Mouse (Mus musculus) CD8-positive naive resting alpha-beta T cell, adult 2 months (primary cell): ENCODE results near the gene Rplp2.
"Not testable (repeated sequence)": the region's sequence is repeated elsewhere in the genome, so short reads cannot be mapped to it uniquely, and the experiment has no call there.

Experiments
- DNase-seq, 2 experiments: peaks; one replicate each; pipeline ENCODE4 v3.0.0; 2022; ENCODE audit warnings: low read depth in 2 of 2, low spot score in 2 of 2

Rplp2 gene

GRCm38 (mm10) chr7:141443828-141444237, 3.3 kb upstream of the Rplp2 start, which contains the start of gene Pidd1:
Pidd1 (minus strand) TSS chr7:141444025.
- DNase-seq: no peak

- not testable (repeated sequence) for DNase-seq
Measured at GRCm38 (mm10) chr7:141446374-141446773, 796 bp upstream of the Rplp2 start.

GRCm38 (mm10) chr7:141451928-141452327, 4.8 kb downstream of the Rplp2 start:
- DNase-seq: no peak

- DNase-seq: no peak
Measured at GRCm38 (mm10) chr7:141453636-141454035, 6.5 kb downstream of the Rplp2 start.

GRCm38 (mm10) chr7:141454967-141455551, 7.9 kb downstream of the Rplp2 start, which contains the start of gene Pnpla2:
Pnpla2 (plus strand) TSS chr7:141455198.
- DNase-seq: peak; percentile 83 to 90

- no peak for DNase-seq
Measured at GRCm38 (mm10) chr7:141455610-141456314, 8.6 kb downstream of the Rplp2 start.

- DNase-seq: no peak
Measured at GRCm38 (mm10) chr7:141456739-141457138, 9.6 kb downstream of the Rplp2 start.

GRCm38 (mm10) chr7:141457236-141457635, 10.1 kb downstream of the Rplp2 start:
- no peak for DNase-seq

GRCm38 (mm10) chr7:141457986-141458660, 11.0 kb downstream of the Rplp2 start:
- peak in 1 of 2 experiments; percentile 67 for DNase-seq

GRCm38 (mm10) chr7:141458661-141459060, 11.5 kb downstream of the Rplp2 start:
- DNase-seq: no peak

GRCm38 (mm10) chr7:141459301-141459711, 12.1 kb downstream of the Rplp2 start:
- no peak for DNase-seq

GRCm38 (mm10) chr7:141460001-141460390, 12.8 kb downstream of the Rplp2 start:
- DNase-seq: no peak

GRCm38 (mm10) chr7:141460391-141461113, 13.4 kb downstream of the Rplp2 start, which contains the start of gene Cracr2b:
Cracr2b (plus strand) TSS chr7:141461094.
- no peak for DNase-seq

- no peak for DNase-seq
Measured at GRCm38 (mm10) chr7:141461521-141462332, 14.6 kb downstream of the Rplp2 start.

GRCm38 (mm10) chr7:141462333-141462821, 15.2 kb downstream of the Rplp2 start:
- DNase-seq: no peak

- DNase-seq: no peak
Measured at GRCm38 (mm10) chr7:141463824-141464602, 16.8 kb downstream of the Rplp2 start.

GRCm38 (mm10) chr7:141464603-141465201, 17.5 kb downstream of the Rplp2 start:
- DNase-seq: no peak

GRCm38 (mm10) chr7:141465388-141466044, 18.3 kb downstream of the Rplp2 start:
- no peak for DNase-seq

- DNase-seq: no peak
Measured at GRCm38 (mm10) chr7:141466045-141466394, 18.9 kb downstream of the Rplp2 start.
